Mouse (Mus musculus) gastrocnemius, postnatal 14 days (tissue): ENCODE results near the gene Gm3448. TPM values are rescaled to one million over a fixed set of nuclear protein-coding genes. Genes with fewer than 3 reads are reported as not detected.
"Not testable (repeated sequence)": the region's sequence is repeated elsewhere in the genome, so short reads cannot be mapped to it uniquely, and the experiment has no call there.

Experiments
- DNase-seq: peaks from one replicate; pipeline ENCODE4 v3.0.0; 2021; ENCODE audit warnings: mixed read lengths
- intact Hi-C: fragments of 180-260 bp; cut with DNase I; formaldehyde crosslinking; loops from one replicate; pipeline ENCODE4 v1.15.1; 2025; ENCODE audit warnings: low total_unique reads
- long read RNA-seq, 2 experiments: library from polyadenylated mRNA; stranded (forward); transcript quantifications; one replicate each; pipeline ENCODE4 v2.0.0; 2021
- total RNA-seq, 2 experiments: library from RNA; stranded (reverse); gene quantifications; 2 replicates each; pipeline ENCODE4 v1.2.3; 2021

Gene Gm3448
- under 1 TPM; 0.93 to 0.96 TPM for total RNA-seq
- long read RNA-seq, experiment 1, partial matches to known transcripts, result 3 of 30 reads
- long read RNA-seq, experiment 1, other reads (novel, unspliced or antisense), result 26 of 30 reads
- long read RNA-seq, experiment 2, partial matches to known transcripts, result 0 of 32 reads
- long read RNA-seq, experiment 2, other reads (novel, unspliced or antisense), result 32 of 32 reads

DNA sequence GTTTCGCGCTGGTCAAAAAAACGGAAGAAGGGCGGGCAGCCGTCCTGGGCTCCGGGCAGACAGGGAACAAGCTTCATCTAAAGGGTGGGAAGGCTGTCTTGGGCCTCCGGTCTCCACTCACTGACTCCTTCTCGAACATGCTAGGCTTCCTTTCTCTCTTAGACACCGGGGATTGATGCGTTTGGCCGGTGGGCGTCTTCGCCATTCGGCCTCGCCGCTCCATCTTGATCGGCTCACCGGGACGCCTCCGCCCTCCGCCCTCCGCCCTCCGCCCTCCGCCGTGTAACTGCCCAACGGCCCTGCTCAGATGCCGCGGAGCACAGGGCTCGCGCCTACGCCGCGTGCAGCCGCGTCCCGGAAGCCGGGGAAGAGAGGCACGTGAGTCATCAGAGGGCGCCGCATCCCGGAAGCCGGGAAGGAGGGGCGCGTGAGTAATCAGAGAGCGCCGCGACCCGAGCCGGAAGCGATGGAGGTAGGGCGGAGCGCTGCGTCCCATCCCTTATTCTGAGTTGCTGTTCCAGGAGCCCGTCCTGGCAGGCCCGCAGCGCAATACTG lies at the start of gene Gm3448, which contains the start of the genes Ermard and Tcte3:
TSS of gene Gm3448 (minus strand) at position 363 of the 555 bp plus-strand sequence.
TSS of gene Ermard (plus strand) at position 34 of the 555 bp plus-strand sequence.
TSS of gene Tcte3 (minus strand) at position 314 of the 555 bp plus-strand sequence.
- DNase-seq, intact Hi-C loops: not testable (repeated sequence)

DNA sequence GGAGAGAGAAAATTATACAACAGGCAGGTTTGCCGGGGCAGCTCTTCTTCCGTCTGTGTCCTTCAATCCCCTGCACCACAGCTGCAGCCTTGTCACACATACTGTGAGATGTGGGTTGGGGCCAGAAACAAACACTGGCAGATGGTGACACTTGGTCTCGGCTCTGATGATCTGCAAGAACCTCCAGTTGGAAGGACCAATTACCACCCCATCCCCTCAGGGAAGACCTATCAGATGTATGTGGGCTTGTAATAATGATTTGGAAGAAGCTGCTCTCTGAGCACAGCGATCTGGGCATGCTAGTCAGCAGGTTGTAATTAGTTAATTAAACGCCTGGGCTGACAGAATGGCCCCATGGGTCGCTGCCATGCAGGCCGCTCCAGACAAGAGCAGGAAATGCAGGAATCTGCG lies 47.3 kb upstream of the Gm3448 start:
- intact Hi-C loops, result no loop called here
- no peak for DNase-seq

DNA sequence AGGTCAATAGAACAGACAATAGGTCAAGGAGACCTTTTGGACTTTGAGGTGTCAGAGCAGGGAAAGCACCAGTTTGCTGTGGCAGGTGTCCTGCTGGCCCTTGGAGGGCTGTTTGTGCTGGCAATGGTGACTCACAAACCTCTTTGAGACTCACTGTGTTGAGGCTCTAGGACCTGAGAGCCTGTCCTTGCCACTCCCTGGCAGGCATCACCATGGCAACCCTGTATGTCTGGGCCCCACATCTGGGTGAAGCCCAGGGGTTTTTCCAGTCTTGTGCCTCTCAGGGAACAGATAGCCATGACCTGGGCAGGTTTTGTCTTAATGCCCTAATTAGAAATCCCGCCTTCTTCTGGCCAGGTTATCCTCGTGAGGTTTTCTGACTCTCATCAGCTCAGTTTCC lies 46.8 kb upstream of the Gm3448 start:
- no peak for DNase-seq
- intact Hi-C loops, result no loop called here

DNA sequence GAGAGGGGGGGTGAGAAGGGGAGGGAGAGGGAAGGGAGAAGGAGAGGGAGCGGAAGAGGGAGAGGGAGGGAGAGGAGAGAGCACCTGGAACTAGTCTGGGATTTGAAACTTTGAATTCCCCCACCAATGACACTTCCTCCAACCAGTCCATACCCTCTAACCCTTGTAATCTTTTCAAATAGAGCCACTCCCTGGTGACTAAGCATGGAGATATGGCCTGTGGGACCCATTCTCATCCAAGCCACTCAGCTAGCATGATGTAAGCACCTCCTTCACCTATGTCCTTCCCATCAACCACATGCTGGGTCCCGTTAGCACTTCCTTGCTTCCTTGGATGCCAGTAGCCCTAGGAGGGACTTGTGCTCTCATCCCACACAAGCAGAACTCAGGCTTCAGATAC lies 43.7 kb upstream of the Gm3448 start:
- DNase-seq, result no peak
- intact Hi-C loops, result no loop called here

DNA sequence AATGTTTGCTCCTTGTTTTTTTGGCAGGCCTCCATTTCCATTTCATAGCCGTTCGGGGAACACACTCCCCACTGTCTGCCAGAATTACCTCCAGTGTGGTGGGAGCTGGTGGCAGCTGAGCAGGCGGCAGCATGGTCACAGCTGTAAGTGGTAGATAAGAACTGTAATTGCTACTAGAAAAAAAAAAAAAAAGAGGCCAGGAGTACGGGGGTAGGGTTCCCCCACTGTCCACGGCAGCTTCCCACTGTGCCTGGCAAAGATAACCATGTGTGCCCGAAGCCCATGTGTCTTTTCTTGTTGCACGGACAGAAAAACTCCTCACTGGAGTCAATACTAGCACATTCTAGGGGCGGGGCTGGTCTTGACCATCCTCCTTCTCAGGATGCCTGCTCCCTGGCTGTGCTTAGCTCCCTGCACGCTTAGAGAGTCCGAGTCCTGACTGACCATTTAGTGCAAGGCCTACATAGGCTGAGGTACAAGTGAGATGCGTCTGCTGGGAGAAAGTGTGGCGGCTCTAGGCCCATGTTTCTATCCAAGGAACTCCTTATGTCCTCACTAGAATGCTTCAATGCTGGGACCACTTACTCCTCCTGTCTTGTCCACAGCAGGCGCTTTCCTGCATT lies 43.0 kb upstream of the Gm3448 start:
- intact Hi-C loops, result no loop called here
- DNase-seq, result no peak

DNA sequence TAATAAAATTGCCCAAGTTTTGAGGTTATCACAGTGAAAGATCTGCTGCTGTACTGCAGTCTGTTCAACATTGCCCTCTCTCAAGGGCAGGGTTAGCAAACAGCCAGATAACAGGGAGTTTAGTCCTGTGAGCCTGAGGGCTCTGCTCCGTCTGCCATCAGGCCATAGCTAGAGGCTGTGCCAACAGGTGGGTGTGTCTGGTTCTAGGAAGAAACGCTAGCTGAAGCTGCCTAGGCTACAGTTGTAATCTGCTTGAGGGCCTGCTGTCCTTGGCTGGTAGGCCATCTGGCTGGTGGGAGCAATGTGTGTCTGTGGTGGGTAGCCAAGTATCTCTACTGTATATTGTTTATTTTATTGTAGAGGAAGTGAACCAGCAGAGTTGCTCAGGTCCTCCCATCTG lies 36.2 kb upstream of the Gm3448 start:
- intact Hi-C loops, result no loop called here
- DNase-seq, result no peak

DNA sequence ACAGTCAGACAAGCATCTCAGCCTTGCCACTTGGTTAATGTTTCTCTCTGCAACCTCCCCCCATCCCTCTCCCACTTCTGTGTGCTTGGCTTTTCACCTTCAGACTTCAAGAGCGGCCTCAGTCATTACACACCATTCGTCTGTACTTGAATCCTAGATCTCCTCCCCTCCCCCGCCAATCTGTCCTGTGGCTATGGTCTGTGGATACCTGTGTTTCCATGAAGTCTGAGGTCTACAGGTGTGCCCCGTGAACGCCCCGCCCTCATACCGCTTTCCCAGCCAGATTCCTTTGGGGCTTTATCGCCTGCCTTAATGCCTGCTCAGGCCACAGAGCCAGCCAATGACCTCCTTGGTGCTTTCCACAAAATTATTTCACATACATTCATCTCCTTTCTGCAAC lies 33.7 kb upstream of the Gm3448 start:
- intact Hi-C loops, result no loop called here
- no peak for DNase-seq

DNA sequence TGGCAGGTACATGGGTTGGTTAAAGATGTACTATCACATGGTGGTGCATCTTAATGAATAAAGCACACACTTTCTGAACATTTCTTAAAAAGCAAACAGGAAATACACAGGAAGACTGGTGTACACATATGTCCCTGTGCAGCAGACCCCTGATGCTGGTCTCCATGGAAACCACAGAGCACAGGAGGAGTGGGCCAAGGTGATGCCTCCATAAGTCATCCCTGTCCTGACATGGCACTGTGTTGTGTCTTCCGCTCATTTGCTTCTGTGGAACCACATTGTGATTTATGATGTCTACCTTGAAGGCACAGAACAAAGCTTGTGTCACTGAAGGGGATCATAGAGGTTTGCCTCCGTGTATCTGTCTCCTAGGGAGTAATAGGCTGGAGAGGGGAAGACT lies 30.9 kb upstream of the Gm3448 start:
- intact Hi-C loops, result no loop called here
- DNase-seq, result no peak

DNA sequence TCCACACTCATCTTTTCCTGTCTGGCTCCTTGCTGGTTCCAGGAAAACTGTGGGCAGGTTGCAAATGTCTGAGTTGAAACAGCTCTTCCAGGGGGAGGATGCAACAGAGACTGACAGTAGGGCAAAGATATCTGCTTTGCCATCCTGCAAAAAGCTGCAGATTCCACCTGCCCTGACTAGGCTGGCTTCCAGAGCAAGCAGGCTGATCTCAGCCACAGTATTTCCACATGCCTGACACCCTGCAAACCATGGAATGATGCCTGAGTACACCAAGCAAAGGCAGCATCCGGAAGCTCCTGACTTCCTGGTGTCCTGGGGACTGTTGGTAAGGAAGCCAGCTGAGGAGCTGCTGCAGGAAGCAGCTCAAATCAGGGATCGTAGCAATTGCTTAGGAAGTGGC lies 27.8 kb upstream of the Gm3448 start:
- no peak for DNase-seq
- intact Hi-C loops, result loop anchor here (5.0 kb wide), 2 partner anchors 308 to 403 kb away; partner anchors contain the start of gene Dll1

DNA sequence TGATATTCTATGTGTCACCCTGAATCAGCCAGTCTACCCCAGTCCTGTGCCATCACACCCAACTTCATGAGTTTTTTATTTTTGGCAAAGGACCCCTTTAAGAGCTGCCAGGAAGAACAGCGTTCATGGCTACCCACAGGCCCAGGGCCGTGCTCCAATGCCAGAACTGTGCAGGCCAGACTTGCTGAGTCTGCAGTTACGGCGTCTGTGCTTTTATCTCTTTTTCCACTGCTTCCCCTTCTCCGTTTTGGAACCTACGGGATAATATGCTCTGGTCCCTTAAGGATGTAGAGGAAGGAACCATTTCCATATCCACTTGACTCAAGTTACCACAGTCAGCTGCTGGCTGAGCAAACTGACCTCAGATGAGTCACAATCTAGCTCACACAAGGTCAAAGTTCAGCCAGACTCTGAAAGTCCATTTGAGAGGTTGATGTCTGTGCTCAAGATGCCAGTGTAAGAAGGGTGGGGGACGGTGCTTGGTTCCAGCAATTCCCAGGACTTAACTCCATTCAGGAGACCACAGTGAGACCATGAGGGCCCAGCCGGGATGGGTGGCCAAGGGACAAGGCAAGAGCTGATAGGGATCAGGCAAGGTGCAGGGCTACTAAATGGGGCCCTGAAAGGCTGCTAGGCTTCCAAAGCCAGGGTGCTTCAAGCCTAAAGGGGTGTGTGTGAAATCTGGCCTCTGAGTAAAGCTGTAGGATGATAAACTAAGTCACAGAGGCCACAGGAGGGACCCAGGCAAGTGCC lies 26.9 kb upstream of the Gm3448 start:
- intact Hi-C loops, result loop anchor here (5.0 kb wide), 2 partner anchors 309 to 404 kb away; partner anchors contain the start of gene Dll1
- DNase-seq, result no peak

DNA sequence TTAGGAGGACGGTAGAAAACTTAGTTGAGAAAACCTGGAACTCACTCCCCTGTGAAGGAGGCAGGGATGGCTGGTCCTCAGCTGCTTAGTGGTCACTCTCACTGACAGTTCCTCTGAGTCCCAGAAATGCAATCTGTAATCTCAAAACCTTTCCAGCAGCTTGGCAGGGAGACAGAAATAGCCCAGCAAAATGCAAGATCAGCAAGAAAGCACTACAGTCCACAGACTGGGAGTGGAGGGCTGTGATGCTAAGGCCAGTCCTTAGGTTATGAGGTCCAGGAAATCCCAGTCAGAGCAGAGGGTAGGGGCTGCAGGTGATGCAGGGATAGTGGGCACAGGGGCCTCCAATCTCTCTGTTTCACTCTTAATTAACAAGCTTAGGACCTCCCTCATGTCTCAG lies 25.6 kb upstream of the Gm3448 start:
- intact Hi-C loops, result loop anchor here (5.0 kb wide), 2 partner anchors 310 to 405 kb away; partner anchors contain the start of gene Dll1
- DNase-seq, result no peak

DNA sequence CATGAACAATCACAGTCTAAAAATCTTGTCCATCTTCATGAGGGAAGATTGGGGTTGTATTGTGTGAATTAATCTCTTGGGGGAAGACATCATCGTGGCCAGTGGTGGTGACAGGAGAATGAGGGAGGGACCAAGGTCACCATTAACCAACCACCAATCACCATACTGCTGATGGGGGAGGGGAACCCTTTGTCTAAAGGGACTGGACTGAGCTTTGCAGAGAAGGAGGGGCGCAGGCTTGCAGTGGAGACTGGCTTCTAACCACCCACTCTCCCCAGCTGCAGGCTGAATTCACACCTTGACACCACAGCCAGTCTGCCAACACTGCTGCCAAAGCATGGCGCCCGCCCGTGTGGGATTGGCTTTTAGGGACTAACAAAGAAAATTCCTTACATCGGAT lies 24.7 kb upstream of the Gm3448 start:
- intact Hi-C loops, result loop anchor here (5.0 kb wide), 2 partner anchors 311 to 406 kb away; partner anchors contain the start of gene Dll1
- DNase-seq, result no peak

DNA sequence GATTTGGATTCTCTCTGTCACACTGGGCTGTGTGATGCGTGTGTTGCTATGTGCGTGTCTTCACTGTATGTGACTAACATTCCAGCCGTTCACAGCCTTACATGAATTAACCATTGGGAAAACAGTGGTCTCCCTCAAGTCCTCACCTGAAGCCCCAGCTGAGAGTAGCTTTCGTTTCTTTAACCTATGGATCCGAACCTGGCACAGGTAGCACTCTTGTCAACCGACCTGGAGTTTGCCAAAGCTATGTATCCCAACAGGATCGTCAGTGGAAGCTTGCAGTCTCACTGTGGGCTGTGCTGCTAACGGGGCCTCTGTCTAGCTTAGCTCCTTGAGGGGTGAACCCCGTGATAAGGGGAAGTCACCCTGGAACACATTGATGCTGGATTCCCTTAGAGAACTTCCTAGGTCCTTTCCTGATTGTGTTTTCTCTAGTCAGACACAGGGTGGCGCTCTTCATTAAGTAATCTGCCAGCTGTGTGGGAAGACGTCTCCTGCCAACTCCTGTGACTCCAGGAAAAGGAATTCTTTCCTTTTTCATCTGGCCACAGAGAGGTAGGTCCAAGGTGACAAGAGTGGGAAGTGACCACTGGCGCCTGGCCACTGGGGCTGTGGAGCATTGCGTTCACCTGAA lies 24.2 kb upstream of the Gm3448 start:
- DNase-seq, result peak; percentile 43
- intact Hi-C loops, result loop anchor here (5.0 kb wide), 2 partner anchors 312 to 407 kb away; partner anchors contain the start of gene Dll1

DNA sequence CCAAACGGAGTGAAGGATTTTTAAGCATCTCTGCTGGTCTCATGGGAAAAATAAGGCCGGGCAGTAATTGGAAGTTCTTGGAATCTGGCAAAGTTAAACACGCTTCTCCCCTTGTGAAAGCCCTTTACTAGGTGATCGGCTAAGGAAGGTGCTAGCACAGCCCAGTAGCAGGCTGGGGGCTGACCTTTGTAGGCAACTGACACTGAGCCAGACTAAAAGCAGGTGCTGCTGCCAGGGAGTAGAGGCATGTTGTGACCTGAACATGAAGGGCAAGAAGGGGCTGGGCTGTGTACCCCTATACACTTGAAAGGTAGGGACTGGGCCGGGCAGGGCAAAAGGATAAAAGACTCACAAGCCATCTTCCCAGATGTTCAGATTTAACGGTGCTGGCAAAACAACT lies 19.0 kb upstream of the Gm3448 start:
- no peak for DNase-seq
- intact Hi-C loops, result no loop called here

DNA sequence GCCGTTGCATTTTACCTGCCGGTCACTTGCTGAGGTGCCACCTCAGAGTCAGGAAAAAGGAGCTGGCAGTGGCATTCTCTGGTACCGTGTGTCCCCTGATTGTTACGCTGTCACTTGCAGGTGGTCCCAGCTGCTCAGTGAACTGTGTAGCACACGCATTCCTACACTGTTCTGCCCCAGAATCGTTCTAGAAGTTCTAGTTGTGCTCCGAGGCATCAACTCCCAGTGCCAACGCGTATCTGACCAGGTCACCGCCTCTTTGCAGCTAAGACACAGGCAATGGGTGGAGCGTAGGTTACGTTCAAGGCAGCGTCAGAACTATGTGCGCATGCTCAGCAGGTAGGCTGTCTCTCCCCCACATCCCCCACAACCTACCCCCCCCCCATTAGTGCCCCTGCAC lies 18.3 kb upstream of the Gm3448 start:
- DNase-seq, result no peak
- intact Hi-C loops, result no loop called here

DNA sequence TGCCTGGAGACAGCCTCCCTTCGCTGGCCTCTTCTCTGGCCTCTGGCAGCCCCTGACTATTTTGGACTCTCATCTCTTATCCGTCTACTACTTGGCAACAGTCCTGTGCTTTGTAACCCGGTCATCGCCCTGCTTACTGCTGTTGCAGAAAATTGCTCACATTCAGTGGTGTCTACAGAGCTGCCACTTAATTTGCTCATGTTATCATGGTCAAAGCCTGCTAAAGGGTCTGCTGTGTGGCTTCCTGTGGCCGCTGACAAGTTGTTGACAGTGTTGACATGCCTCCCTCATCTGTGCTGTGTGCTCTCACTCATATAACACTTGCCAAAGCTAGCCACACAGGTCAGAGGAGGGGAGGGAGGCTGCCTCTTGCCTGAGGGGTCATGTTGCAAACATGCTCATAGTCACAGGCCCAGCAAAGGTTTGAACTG lies 16.8 kb upstream of the Gm3448 start:
- no peak for DNase-seq
- intact Hi-C loops, result no loop called here

DNA sequence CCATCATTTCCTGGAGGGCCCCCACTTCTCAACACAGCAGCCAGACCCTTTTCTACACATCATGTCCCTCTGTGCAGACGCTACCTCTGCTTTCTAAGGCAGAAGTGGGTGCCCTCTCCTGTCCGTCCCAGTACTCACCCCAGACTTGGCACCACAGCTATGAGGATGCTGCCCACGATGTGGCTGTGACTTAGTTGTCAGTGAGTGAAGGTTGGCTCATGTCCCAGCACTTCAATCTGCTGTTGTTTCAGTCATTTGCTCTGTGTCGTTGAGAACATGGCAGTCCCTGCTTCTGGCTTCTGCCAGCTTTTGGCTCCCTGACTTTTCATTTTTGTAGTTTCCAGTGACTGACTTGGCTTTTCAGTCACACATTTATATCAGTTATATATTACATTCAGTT lies 14.6 kb upstream of the Gm3448 start:
- intact Hi-C loops, result no loop called here
- DNase-seq, result no peak

DNA sequence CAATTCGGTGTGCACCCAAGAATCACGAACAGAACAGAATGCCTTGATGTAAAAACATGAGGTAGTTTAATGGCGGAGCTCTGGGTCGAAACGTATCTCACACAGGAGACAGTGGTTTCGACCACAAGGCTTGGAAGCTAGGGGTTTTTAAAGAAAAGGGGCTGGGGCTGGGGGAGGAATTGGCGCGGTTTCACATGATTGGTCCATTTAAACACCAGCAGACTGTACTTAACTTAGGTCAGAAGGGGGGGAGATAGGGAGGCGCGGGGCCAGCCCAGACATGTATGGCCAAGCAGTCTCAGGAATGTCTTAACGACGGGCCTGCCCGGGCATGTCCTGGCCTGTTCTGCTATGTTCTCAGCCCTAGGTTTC lies 12.5 kb upstream of the Gm3448 start:
- intact Hi-C loops, result not testable (repeated sequence)

DNA sequence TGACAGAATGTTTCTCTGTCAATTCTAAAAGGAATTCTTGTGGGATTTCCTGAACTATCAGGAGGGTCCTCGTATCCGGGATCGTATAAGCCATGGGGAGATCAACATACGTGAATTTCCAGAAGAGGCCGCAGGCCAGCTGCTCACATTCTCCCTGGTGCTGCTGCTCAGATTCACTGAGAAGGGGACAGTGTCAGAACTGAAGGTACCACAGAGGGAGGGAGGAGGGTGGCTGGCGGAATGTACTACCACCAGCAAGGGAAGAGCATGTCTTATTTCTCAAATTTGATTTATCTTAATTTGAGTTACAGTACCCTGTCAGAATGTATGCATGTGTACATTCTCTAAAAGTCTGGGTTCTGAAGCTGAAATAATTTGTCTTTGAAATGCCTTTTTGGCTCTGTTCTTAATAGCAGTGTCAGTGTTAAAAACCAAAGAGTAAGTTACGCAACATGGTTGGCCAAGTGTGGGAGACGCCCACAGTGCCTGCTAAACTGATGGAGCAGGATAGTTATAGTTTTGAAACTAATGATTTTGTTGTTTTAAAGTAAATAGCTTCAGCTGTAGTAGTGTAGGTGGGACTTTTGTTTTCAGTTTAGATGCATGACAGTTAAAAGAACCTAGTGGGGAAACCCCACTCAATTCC lies 12.0 kb upstream of the Gm3448 start:
- DNase-seq, intact Hi-C loops: not testable (repeated sequence)

More for the DNA sequence above, 12.5 kb upstream of the Gm3448 start:
- not testable (repeated sequence) for DNase-seq
